Mouse (Mus musculus) T-helper 1 cell (primary cell): ENCODE data around the gene Etnk2.

Experiments used
- in situ Hi-C: fragments of 300-600 bp; cut with MboI, MseI; formaldehyde crosslinking; loops from one replicate; pipeline ENCODE4 v1.15.1; 2025; ENCODE audit warnings: high pct_unique_total_duplicates

The Etnk2 gene

GRCm38 (mm10) chr1:133350210-133350609 is 13.2 kb upstream of the Etnk2 start, which contains the start of gene Ren1:
TSS of gene Ren1 (plus strand) at chr1:133350510.
- in situ Hi-C loops = loop anchor here (5.0 kb wide), 1 partner anchor 33 kb away; no protein-coding TSS in a partner anchor

GRCm38 (mm10) chr1:133351762-133352161 is 11.6 kb upstream of the Etnk2 start:
- in situ Hi-C loops = loop anchor here (5.0 kb wide), 1 partner anchor 34 kb away; no protein-coding TSS in a partner anchor

GRCm38 (mm10) chr1:133353371-133353809 is 10.0 kb upstream of the Etnk2 start:
- in situ Hi-C loops = loop anchor here (5.0 kb wide), 1 partner anchor 36 kb away; no protein-coding TSS in a partner anchor

GRCm38 (mm10) chr1:133355469-133355868 is 7.9 kb upstream of the Etnk2 start:
- in situ Hi-C loops = no loop called here

- in situ Hi-C loops = no loop called here
Observed at GRCm38 (mm10) chr1:133355912-133356311, 7.5 kb upstream of the Etnk2 start.

- in situ Hi-C loops = no loop called here
Observed at GRCm38 (mm10) chr1:133356330-133356729, 7.0 kb upstream of the Etnk2 start.

- in situ Hi-C loops = no loop called here
Observed at GRCm38 (mm10) chr1:133361006-133361405, 2.4 kb upstream of the Etnk2 start.

- in situ Hi-C loops = no loop called here
Observed at GRCm38 (mm10) chr1:133362103-133362502, 1.3 kb upstream of the Etnk2 start.

GRCm38 (mm10) chr1:133364022-133364630 is 754 bp downstream of the Etnk2 start:
- in situ Hi-C loops = no loop called here

GRCm38 (mm10) chr1:133364890-133365289 is 1.5 kb downstream of the Etnk2 start:
- in situ Hi-C loops = no loop called here

- in situ Hi-C loops = no loop called here
Observed at GRCm38 (mm10) chr1:133366951-133367605, 3.7 kb downstream of the Etnk2 start.

- in situ Hi-C loops = no loop called here
Observed at GRCm38 (mm10) chr1:133367606-133368488, 4.5 kb downstream of the Etnk2 start.

- in situ Hi-C loops = no loop called here
Observed at GRCm38 (mm10) chr1:133368644-133369043, 5.3 kb downstream of the Etnk2 start.

GRCm38 (mm10) chr1:133370352-133370751 is 7.0 kb downstream of the Etnk2 start:
- in situ Hi-C loops = no loop called here

GRCm38 (mm10) chr1:133371431-133371830 is 8.1 kb downstream of the Etnk2 start:
- in situ Hi-C loops = no loop called here

- in situ Hi-C loops = no loop called here
Observed at GRCm38 (mm10) chr1:133372113-133372512, 8.7 kb downstream of the Etnk2 start.

- in situ Hi-C loops = no loop called here
Observed at GRCm38 (mm10) chr1:133375696-133376346, 12.4 kb downstream of the Etnk2 start.

- in situ Hi-C loops = no loop called here
Observed at GRCm38 (mm10) chr1:133377547-133377946, 14.2 kb downstream of the Etnk2 start.

- in situ Hi-C loops = no loop called here
Observed at GRCm38 (mm10) chr1:133379254-133379985, 16.0 kb downstream of the Etnk2 start.

- in situ Hi-C loops = no loop called here
Observed at GRCm38 (mm10) chr1:133379986-133380320, 16.6 kb downstream of the Etnk2 start.
